Mouse (Mus musculus): ENCODE measurements around the gene Lzts3. TPM values are rescaled to one million over a fixed set of nuclear protein-coding genes. Genes with fewer than 3 reads are reported as not detected.

Lzts3 gene
- total RNA-seq, 2 experiments from 2014 or later: 9.4 to 9.5 TPM

Other genes with a start within 250 kb of the Lzts3 start
- 10 to 100 TPM; 15.8 to 16.8 TPM for gene Cpxm1, start 245.2 kb downstream of the Lzts3 start, total RNA-seq (2021)
- not detected for gene Gm28372, start 237.6 kb downstream of the Lzts3 start, total RNA-seq (2021)
- gene 1700020A23Rik, start 237.5 kb downstream of the Lzts3 start, total RNA-seq (2021): not detected
- not detected for gene Tmem239, start 236.3 kb downstream of the Lzts3 start, total RNA-seq (2021)
- gene Vps16, start 218.5 kb downstream of the Lzts3 start, total RNA-seq (2021): 10 to 100 TPM; 57.5 to 58.1 TPM
- gene Pced1a, start 218.1 kb downstream of the Lzts3 start, total RNA-seq (2021): 10 to 100 TPM; 12.3 to 14.3 TPM
- gene Ptpra, start 192.5 kb downstream of the Lzts3 start, total RNA-seq (2021): 100 to 1,000 TPM in 1 of 2 experiments, 10 to 100 TPM in 1; 92.2 to 106 TPM
- 10 to 100 TPM; 69.8 to 74.0 TPM for gene Mrps26, start 79.1 kb downstream of the Lzts3 start, total RNA-seq (2021)
- not detected for gene Oxt, start 66.6 kb downstream of the Lzts3 start, total RNA-seq (2021)
- gene Avp, start 60.2 kb downstream of the Lzts3 start, total RNA-seq (2021): not detected
- gene Fastkd5, start 12.8 kb downstream of the Lzts3 start, total RNA-seq (2021): 10 to 100 TPM; 12.0 to 12.6 TPM
- 1 to 10 TPM; 5.5 to 5.6 TPM for gene Ubox5, start 12.8 kb downstream of the Lzts3 start, total RNA-seq (2021)
- 100 to 1,000 TPM; 145 to 155 TPM for gene Ddrgk1, start 21.9 kb upstream of the Lzts3 start, total RNA-seq (2021)
- 10 to 100 TPM; 26.6 to 33.3 TPM for gene Itpa, start 24.8 kb upstream of the Lzts3 start, total RNA-seq (2021)
- gene Slc4a11, start 54.7 kb upstream of the Lzts3 start, total RNA-seq (2021): 1 to 10 TPM; 1.2 to 1.6 TPM

Data from adrenal gland, postnatal 10 days (tissue).